Mouse (Mus musculus) cerebellum, adult 9-10 months (tissue): ENCODE measurements around the gene Zic5.

ENCODE experiments used
- DNase-seq: peaks from one replicate; pipeline ENCODE4 v3.0.0; 2022

Gene Zic5

GRCm38 (mm10) chr14:122479461-122480109 is 14.1 kb upstream of the Zic5 start:
- no peak for DNase-seq

DNA sequence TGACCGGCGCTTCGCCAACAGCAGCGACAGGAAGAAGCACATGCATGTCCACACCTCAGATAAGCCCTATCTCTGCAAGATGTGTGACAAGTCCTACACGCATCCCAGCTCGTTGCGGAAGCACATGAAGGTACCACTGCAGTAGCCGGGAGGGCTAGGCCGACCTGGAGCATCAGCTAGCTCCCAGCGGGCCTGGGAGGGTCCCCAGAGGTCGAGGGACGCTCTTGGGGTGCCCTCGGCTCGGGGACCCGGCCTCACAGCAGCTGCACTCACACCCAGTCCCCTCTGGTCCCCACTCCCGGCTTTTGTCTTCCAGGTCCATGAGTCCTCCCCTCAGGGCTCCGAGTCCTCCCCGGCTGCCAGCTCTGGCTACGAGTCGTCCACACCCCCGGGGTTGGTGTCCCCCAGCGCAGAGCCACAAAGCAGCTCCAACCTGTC is 13.1 kb upstream of the Zic5 start:
- DNase-seq = peak; percentile 63

- peak; percentile 53 for DNase-seq
Measured at GRCm38 (mm10) chr14:122477971-122478573, 12.6 kb upstream of the Zic5 start.

GRCm38 (mm10) chr14:122477261-122477671 is 11.8 kb upstream of the Zic5 start:
- no peak for DNase-seq

GRCm38 (mm10) chr14:122476822-122477215 is 11.3 kb upstream of the Zic5 start:
- DNase-seq = no peak

GRCm38 (mm10) chr14:122476041-122476821 is 10.8 kb upstream of the Zic5 start:
- DNase-seq = peak; percentile 54

- peak; percentile 45 for DNase-seq
Measured at GRCm38 (mm10) chr14:122475557-122476040, 10.1 kb upstream of the Zic5 start.

GRCm38 (mm10) chr14:122474891-122475556 is 9.5 kb upstream of the Zic5 start, which contains the start of gene Zic2:
Gene Zic2 (plus strand): TSS chr14:122475435.
- DNase-seq = peak; percentile 96

GRCm38 (mm10) chr14:122474041-122474890 is 8.8 kb upstream of the Zic5 start:
- DNase-seq = peak; percentile 87

- DNase-seq = no peak
Measured at GRCm38 (mm10) chr14:122473211-122473751, 7.8 kb upstream of the Zic5 start.

GRCm38 (mm10) chr14:122472647-122473046 is 7.2 kb upstream of the Zic5 start:
- peak; percentile 73 for DNase-seq

DNA sequence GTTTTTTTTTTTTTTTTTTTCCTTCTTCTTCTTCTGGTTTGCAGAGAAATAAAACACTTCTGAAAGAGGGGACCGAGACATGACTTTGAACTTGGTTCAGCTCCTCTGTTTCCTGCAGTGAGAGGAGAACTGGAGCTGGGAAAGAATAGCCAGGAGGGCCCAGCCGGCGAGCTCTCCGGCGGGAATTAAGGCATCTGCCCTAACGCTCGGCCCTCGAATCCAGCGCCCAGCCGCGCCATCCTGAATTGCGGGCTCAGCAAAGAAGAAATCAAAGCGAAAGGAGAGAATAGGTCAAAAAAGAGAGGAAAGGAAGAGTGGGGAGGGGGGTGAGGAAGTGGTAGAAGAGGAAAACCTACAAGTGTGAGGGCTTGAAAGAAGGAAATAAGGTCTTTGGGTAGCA is 6.7 kb upstream of the Zic5 start:
- DNase-seq = peak; percentile 62

- peak; percentile 78 for DNase-seq
Measured at GRCm38 (mm10) chr14:122471449-122472085, 6.1 kb upstream of the Zic5 start.

DNA sequence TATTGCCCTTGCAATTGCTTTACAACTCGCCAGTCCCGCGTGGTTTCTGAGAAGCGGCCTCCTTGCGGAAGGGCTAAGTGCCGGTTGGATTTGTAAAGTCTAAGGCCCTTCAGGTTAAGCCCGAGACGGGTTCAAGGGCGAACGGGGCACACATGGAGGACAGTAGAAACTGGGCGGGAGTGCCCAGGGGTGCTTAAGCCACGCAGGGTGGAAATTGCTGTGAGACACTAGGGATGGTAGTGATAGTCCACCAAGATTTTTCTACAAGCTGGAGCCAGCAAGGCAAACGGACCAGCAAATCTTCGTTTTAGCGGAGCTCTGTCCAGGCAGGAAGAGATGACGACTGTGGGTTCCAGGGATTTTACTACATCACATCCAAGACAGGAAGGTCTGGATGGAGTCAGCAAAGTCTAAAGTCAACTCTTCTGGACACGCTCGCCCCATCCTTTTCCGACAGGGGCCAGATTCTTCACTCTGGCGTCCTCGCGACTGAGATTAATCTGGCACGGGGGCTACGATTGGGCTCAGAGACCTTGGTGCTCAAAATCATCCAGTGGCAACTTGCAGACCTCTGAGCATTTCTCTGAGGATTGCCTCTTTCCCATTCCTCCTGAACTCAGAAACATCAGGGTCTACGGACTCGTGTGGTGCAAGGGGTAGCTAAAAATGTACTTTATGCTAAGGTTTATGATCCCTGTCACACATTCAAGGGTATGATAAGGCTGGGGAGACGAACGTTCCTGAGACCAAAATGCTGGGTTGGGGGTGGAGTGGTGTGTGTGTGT is 3.7 kb upstream of the Zic5 start:
- peak; percentile 63 for DNase-seq

GRCm38 (mm10) chr14:122467926-122468841 is 2.7 kb upstream of the Zic5 start:
- DNase-seq = peak; percentile 63

GRCm38 (mm10) chr14:122466756-122467362 is 1.4 kb upstream of the Zic5 start:
- DNase-seq = peak; percentile 36

- peak; percentile 66 for DNase-seq
Measured at GRCm38 (mm10) chr14:122465931-122466490, 534 bp upstream of the Zic5 start.

DNA sequence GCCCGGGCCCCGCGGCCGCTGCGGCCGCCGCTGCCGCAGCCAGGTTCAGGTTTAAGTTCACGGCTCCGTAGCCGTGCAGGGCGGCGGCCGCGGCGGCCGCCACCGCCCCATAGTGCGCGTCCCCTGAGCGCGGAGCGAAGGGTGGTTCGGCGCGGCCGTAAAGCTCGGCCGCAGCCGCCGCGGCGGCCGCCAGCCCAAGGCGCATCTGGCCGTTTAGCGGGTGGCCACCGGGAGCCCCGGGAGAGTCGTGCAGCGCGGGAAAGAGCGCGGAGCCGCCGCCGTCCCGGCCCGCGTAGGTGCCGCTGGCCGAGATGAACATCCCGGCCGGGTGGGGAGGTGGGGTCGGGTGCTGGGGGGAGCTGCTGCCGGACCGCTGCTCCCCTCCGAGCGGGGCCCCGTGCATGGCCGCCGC is 1.1 kb downstream of the Zic5 start:
- DNase-seq = no peak
